Mouse (Mus musculus) liver, embryonic 11.5 days (tissue): ENCODE results near the gene Hacd3. TPM values are rescaled to one million over a fixed set of nuclear protein-coding genes. Genes with fewer than 3 reads are reported as not detected.

Source experiments
- ATAC-seq: fragments of 200-750 bp; cut with Nextera tagmentation; replicated peaks from 2 replicates; pipeline ENCODE4 v1.8.0; 2017; ENCODE audit warnings: moderate number of reproducible peaks, mild to moderate bottlenecking, moderate TSS enrichment, moderate library complexity; ENCODE audit not compliant: low FRiP score
- DNase-seq: peaks from one replicate; pipeline ENCODE4 v3.0.0-alpha.2; 2017; ENCODE audit warnings: low spot score
- H3K27ac ChIP-seq: fragments of 300-500 bp; sonication (generic); 2 replicates; pipeline ENCODE4 v1.5.1; 2014; ENCODE audit warnings: mild to moderate bottlenecking, low read depth, low read length, control low read depth
- H3K27me3 ChIP-seq: fragments of 300-500 bp; sonication (generic); replicated peaks from 2 replicates; pipeline ENCODE4 v1.6.1; 2014; ENCODE audit warnings: low read length, mixed read lengths; ENCODE audit not compliant: control insufficient read depth, insufficient read depth
- H3K36me3 ChIP-seq: fragments of 300-500 bp; sonication (generic); 2 replicates; pipeline ENCODE4 v1.6.1; 2014; ENCODE audit warnings: mild to moderate bottlenecking, low read length, moderate library complexity, mixed read lengths; ENCODE audit not compliant: control insufficient read depth, insufficient read depth
- H3K4me1 ChIP-seq: fragments of 300-500 bp; sonication (generic); replicated peaks from 2 replicates; pipeline ENCODE4 v1.6.1; 2014; ENCODE audit warnings: low read length, mixed read lengths; ENCODE audit not compliant: control insufficient read depth, insufficient read depth
- H3K4me2 ChIP-seq: fragments of 300-500 bp; sonication (generic); 2 replicates; pipeline ENCODE4 v1.6.1; 2014; ENCODE audit warnings: mild to moderate bottlenecking, control low read depth, moderate library complexity
- H3K4me3 ChIP-seq: fragments of 300-500 bp; sonication (generic); 2 replicates; pipeline ENCODE4 v1.5.1; 2014; ENCODE audit warnings: low read depth, low read length, control low read depth
- H3K9ac ChIP-seq: fragments of 300-500 bp; sonication (generic); 2 replicates; pipeline ENCODE4 v1.6.1; 2014; ENCODE audit warnings: low read depth, low read length, control low read depth
- H3K9me3 ChIP-seq: fragments of 300-500 bp; sonication (generic); 2 replicates; pipeline ENCODE4 v1.6.1; 2016; ENCODE audit warnings: low read length, inconsistent platforms, mixed read lengths; ENCODE audit not compliant: control insufficient read depth
- WGBS: fragments of 180-500 bp; shearing (Covaris S2); extraction: QIAGEN DNeasy Blood & Tissue Kit; methylation state at CpG from one replicate; pipeline ENCODE4 v1.1.7; 2014; 5-methylcytosine and 5-hydroxymethylcytosine counted together
- polyA plus RNA-seq: library from polyadenylated mRNA; unstranded; fragments of >200 nt; fragmentation: Nextera tagmentation; extraction: Ambion mirVana; gene quantifications from 2 replicates; pipeline ENCODE4 v1.2.1, GENCODE M21; 2014

The Hacd3 gene
- polyA plus RNA-seq = 83.6 and 95.4 TPM in 2 replicates

GRCm38 (mm10) chr9:65020991-65021886 is at the start of gene Hacd3:
Gene Hacd3, minus strand, starts transcription at chr9:65021693.
- Histone ChIP-seq H3K4me1 (peaks cover 37% of the 10 kb centered on the region), H3K36me3 (no peaks in the 10 kb centered on the region), H3K9ac (peak within 1 kb of the TSS; percentile 89), H3K27me3 (no peaks in the 10 kb centered on the region), H3K4me3 (peak within 1 kb of the TSS; percentile 83), H3K27ac (peak within 1 kb of the TSS; percentile 80), H3K9me3 (no peaks in the 10 kb centered on the region), H3K4me2 (peak within 1 kb of the TSS; percentile 91)
- ATAC-seq (peak; percentile 90), DNase-seq (peak; percentile 91)
- under 1% methylated on average over 81 of the region's 81 CpGs for WGBS

GRCm38 (mm10) chr9:65070587-65070986 is 49.1 kb upstream of the Hacd3 start:
- Histone ChIP-seq H3K4me1 (peaks cover 4% of the 10 kb centered on the region; the same call in 1 of the 2 replicates), H3K4me2 (no peak overlapping the region; the same call in 1 of the 2 replicates), H3K9me3 (no peaks in the 10 kb centered on the region), H3K27ac (peak overlapping the region; percentile 47; the same call in 1 of the 2 replicates), H3K4me3 (no peak overlapping the region), H3K27me3 (no peaks in the 10 kb centered on the region), H3K9ac (no peak overlapping the region), H3K36me3 (peaks cover 15% of the 10 kb centered on the region)
- DNase-seq (no peak), ATAC-seq (peak; percentile 99)
- 52% methylated on average over 3 of the region's 3 CpGs for WGBS

- no peaks in the 10 kb centered on the region for H3K27me3 ChIP-seq
- no peak overlapping the region for H3K9ac ChIP-seq
- no peaks in the 10 kb centered on the region for H3K4me1 ChIP-seq
- ATAC-seq = no peak
- peaks cover 45% of the 10 kb centered on the region for H3K36me3 ChIP-seq
- no peak for DNase-seq
- no peaks in the 10 kb centered on the region for H3K9me3 ChIP-seq
- no peak overlapping the region for H3K4me2 ChIP-seq
- H3K4me3 ChIP-seq = no peak overlapping the region
- H3K27ac ChIP-seq = no peak overlapping the region
- 90% methylated on average over 7 of the region's 7 CpGs for WGBS
Observed at GRCm38 (mm10) chr9:65064251-65064650, 42.8 kb upstream of the Hacd3 start.

- Histone ChIP-seq H3K9me3 (no peaks in the 10 kb centered on the region), H3K27me3 (no peaks in the 10 kb centered on the region), H3K9ac (no peak overlapping the region), H3K27ac (no peak overlapping the region), H3K36me3 (peaks cover 54% of the 10 kb centered on the region), H3K4me2 (no peak overlapping the region), H3K4me3 (no peak overlapping the region), H3K4me1 (no peaks in the 10 kb centered on the region)
- no peak for ATAC-seq
- 91% methylated on average over 3 of the region's 3 CpGs for WGBS
- DNase-seq = no peak
Observed at GRCm38 (mm10) chr9:65050981-65051380, 29.5 kb upstream of the Hacd3 start.

- ATAC-seq = no peak
- peaks cover 50% of the 10 kb centered on the region for H3K36me3 ChIP-seq
Observed at GRCm38 (mm10) chr9:65049422-65049821, 27.9 kb upstream of the Hacd3 start.

GRCm38 (mm10) chr9:65046993-65047392 is 25.5 kb upstream of the Hacd3 start:
- Histone ChIP-seq H3K27ac (no peak overlapping the region), H3K4me3 (no peak overlapping the region), H3K4me2 (no peak overlapping the region), H3K36me3 (peaks cover 47% of the 10 kb centered on the region), H3K9me3 (no peaks in the 10 kb centered on the region), H3K27me3 (no peaks in the 10 kb centered on the region), H3K4me1 (no peaks in the 10 kb centered on the region), H3K9ac (no peak overlapping the region)
- ATAC-seq (no peak), DNase-seq (no peak)
- WGBS = 93% methylated on average over 1 of the region's 1 CpGs

More at GRCm38 (mm10) chr9:65049422-65049821, 27.9 kb upstream of the Hacd3 start:
- whole genome bisulfite sequencing = 91% methylated on average over 5 of the region's 5 CpGs
- Histone ChIP-seq H3K4me2 (no peak overlapping the region), H3K9ac (no peak overlapping the region), H3K4me3 (no peak overlapping the region), H3K27me3 (no peaks in the 10 kb centered on the region), H3K4me1 (no peaks in the 10 kb centered on the region), H3K9me3 (no peaks in the 10 kb centered on the region), H3K27ac (no peak overlapping the region)
- no peak for DNase-seq

GRCm38 (mm10) chr9:65041430-65041829 is 19.9 kb upstream of the Hacd3 start:
- no peaks in the 10 kb centered on the region for H3K27me3 ChIP-seq
- H3K4me1 ChIP-seq = no peaks in the 10 kb centered on the region
- DNase-seq (no peak), ATAC-seq (no peak)
- no peak overlapping the region for H3K4me2 ChIP-seq
- H3K9me3 ChIP-seq = no peaks in the 10 kb centered on the region
- WGBS = 95% methylated on average over 5 of the region's 5 CpGs
- no peak overlapping the region for H3K9ac ChIP-seq
- H3K36me3 ChIP-seq = peaks cover 44% of the 10 kb centered on the region
- H3K4me3 ChIP-seq = no peak overlapping the region
- H3K27ac ChIP-seq = no peak overlapping the region

GRCm38 (mm10) chr9:65036861-65037260 is 15.4 kb upstream of the Hacd3 start:
- no peaks in the 10 kb centered on the region for H3K27me3 ChIP-seq
- H3K4me2 ChIP-seq = no peak overlapping the region
- WGBS = 88% methylated on average over 8 of the region's 8 CpGs

GRCm38 (mm10) chr9:65036456-65036855 is 15.0 kb upstream of the Hacd3 start:
- H3K4me1 ChIP-seq = peaks cover 8% of the 10 kb centered on the region
- no peak overlapping the region for H3K9ac ChIP-seq
- 97% methylated on average over 1 of the region's 1 CpGs for WGBS
- ATAC-seq = no peak
- no peak overlapping the region for H3K4me3 ChIP-seq
- H3K27ac ChIP-seq = no peak overlapping the region
- no peaks in the 10 kb centered on the region for H3K9me3 ChIP-seq
- H3K36me3 ChIP-seq = peaks cover 26% of the 10 kb centered on the region
- no peak overlapping the region for H3K4me2 ChIP-seq
- H3K27me3 ChIP-seq = no peaks in the 10 kb centered on the region
- DNase-seq = no peak

More at GRCm38 (mm10) chr9:65036861-65037260, 15.4 kb upstream of the Hacd3 start:
- Histone ChIP-seq H3K4me1 (peaks cover 8% of the 10 kb centered on the region), H3K36me3 (peaks cover 28% of the 10 kb centered on the region), H3K9me3 (no peaks in the 10 kb centered on the region), H3K4me3 (no peak overlapping the region), H3K9ac (no peak overlapping the region), H3K27ac (no peak overlapping the region)
- no peak for DNase-seq
- ATAC-seq = no peak
